Mouse (Mus musculus) liver, postnatal 0 days (tissue): ENCODE results near the gene Ccdc63.

ENCODE experiments used
- CTCF ChIP-seq: sonication (generic); IDR thresholded peaks from 2 replicates; pipeline ENCODE4 v1.5.1; 2016; ENCODE audit warnings: antibody characterized with exemption, low read depth
- EP300 ChIP-seq: IDR thresholded peaks from 2 replicates; pipeline ENCODE4 v1.6.1; 2016; ENCODE audit warnings: antibody characterized with exemption, low read depth, mild to moderate bottlenecking

GRCm38 (mm10) chr5:122154782-122155181, 14.2 kb upstream of the Ccdc63 start:
- TF ChIP-seq CTCF, result no peak
- no peak for TF ChIP-seq EP300
